Mouse (Mus musculus) heart, postnatal 10 days (tissue): Measurements from ENCODE around the gene Cyp2c70. TPM values are rescaled to one million over a fixed set of nuclear protein-coding genes. Genes with fewer than 3 reads are reported as not detected.
A peak's percentile ranks its signal among the peaks of the same experiment; 100 is the strongest.
"Not testable (repeated sequence)": the region's sequence is repeated elsewhere in the genome, so short reads cannot be mapped to it uniquely, and the experiment has no call there.

Experiments used
- DNase-seq, 2 experiments: peaks; one replicate each; pipeline ENCODE4 v3.0.0; 2021
- intact Hi-C: fragments of 180-260 bp; cut with DNase I; formaldehyde crosslinking; loops from one replicate; pipeline ENCODE4 v1.15.1; 2025
- total RNA-seq, 2 experiments: library from RNA; stranded (reverse); gene quantifications; 2 replicates each; pipeline ENCODE4 v1.2.3; 2021

The Cyp2c70 gene
- total RNA-seq, result under 1 TPM; 0.35 to 0.69 TPM

DNA sequence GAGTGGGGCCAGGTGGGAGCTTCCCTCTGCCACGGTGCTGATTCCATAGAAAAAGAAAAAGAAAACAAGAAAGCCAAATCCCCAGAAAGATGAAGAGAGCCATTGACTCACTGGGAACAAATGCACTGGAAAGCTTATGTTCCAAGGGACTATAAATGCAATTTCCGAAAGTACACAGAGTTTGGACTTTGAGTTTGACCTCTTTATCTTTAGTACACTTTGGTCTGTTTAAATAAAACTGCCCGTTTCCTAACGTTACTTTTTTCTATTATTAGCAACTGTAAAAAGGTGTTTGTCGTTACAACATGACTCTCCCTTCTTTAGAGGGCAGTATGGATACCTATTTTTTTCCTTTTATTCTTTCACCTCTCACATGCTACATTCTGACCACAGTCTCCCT lies at the start of gene Cyp2c70:
Gene Cyp2c70, minus strand, starts transcription at position 174 of the 400 bp plus-strand sequence.
- intact Hi-C loops, result no loop called here
- DNase-seq, result no peak

DNA sequence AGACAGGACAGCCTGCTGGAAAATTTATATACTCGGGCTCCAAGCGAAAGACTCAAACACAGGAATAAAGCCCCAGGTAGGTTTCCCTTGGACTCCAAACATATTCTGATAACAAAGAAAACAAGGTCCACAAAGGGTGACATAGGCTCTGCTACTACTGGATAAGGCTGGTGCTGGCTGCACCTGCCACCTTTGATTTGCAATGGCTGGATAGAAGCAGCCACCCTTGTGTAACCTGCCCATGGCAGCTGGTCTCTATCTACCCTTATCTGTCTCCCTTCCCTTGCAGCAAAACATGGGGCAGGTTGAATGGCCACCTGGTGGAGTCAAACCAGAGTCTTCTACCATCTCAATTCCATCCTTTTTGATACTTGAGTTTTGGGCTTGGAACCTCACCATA lies 45.4 kb upstream of the Cyp2c70 start:
- no peak for DNase-seq
- intact Hi-C loops, result no loop called here

DNA sequence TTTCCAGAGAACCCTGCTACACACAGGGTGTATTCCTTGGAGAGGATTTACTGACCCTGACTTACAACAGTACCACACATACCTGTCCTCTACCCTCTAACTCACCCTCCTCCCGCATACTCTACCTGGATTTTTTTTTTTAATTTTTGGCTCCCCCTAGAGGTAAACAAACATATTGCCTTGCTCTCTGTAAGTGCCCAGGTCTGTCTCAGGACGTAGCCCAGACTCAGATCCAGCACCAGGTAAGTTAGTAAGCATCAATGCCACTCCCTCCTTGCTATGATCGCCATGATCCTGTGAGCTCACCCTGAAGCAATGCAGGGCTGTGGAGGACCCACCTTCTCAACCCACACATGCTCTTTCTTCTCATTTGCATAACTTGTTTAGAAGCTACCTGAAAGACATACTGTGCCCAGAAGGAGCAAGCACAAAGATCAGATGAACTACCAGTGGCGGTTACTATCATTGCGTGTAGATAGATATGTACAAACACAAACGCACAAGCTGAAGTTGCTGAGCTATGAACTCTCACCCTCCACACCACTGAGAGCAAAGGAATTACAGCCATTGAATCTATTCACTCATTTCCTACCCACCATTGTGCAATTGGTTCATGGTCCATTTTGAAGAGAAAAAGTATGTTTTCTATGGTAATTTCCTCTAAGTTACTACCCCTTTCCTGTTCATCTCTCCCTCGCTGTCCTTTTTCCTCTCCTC lies 44.9 kb upstream of the Cyp2c70 start:
- intact Hi-C loops, result no loop called here
- DNase-seq, result no peak

DNA sequence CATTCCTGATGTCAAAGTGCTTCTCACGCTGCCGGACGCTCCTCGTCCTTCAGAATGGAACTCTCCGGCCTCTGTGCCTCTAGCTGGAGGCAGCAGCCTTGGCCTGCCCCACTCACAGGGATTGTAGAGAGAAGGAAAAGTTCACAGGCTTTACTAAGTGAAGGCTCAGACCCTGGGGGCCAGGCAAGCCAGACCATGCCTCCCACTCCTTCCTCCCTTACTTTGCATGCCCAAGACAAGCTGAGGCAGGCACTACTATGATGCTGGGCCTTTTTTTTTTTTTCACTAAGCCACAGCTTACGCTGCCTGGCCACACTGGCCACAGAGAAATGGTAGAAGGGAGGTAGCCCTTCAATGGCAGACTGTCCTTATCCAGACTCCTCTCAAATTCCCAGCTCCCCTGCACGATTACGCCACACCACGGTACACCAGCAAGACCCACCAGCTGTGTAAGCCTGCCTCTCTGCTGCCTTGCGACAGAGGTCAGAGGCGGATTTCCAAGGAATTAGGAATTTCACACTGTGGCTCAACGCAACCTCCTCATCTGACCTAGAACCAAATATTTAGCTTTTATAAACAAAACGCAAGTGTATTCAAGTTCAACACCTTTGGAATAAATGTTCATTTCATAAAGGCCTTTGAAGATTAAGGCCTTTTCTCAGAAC lies 44.1 kb upstream of the Cyp2c70 start:
- no peak for DNase-seq
- intact Hi-C loops, result no loop called here

DNA sequence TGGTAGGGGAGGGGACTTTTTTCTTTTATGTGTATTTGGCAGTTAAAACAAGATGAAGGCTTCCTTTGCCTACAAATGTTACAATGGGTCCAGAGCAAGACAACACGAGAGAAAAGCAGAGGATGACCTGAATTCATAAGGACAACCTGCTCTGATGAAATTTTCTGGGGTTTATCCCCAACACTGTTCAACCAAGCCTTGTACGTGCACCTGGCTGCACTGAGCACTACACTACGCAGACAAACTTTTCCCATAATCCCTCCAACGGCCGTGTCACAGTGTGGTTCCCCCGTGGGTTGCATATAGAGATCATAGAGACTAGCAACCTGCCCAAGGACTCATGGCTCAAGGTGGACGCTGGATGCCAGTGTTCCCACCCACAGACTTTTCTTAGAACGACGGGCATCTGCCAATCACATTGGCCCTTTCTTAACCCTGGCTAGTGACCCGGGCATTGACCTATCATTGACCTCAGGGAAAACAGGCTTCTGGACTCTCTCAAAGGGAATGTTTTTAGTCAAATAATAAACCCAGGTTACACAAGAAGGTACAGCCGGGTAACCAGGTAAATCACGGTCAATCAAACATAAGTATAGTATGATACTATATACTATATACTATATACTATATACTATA lies 39.5 kb upstream of the Cyp2c70 start:
- DNase-seq, result no peak
- intact Hi-C loops, result no loop called here

DNA sequence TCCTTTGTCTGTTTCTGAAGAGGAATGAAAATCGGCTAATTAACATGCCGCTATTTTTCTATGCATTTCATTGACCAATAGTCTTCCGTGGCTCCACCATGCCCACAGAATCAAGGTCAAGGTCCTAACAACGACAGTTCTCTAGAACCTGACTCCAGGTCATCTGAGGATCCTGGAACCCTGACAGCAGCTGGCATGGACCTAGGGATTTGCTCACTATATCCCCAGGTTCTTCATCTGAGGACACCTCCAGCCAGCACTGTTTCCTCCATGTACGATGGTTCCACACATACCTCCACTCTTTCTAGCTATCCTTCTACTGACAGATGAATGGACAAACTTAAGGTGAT lies 38.6 kb upstream of the Cyp2c70 start:
- intact Hi-C loops, result loop anchor here (1.0 to 2.0 kb wide), 2 partner anchors 57 to 1243 kb away; no protein-coding TSS in a partner anchor
- DNase-seq, result peak; percentile 64 to 69

DNA sequence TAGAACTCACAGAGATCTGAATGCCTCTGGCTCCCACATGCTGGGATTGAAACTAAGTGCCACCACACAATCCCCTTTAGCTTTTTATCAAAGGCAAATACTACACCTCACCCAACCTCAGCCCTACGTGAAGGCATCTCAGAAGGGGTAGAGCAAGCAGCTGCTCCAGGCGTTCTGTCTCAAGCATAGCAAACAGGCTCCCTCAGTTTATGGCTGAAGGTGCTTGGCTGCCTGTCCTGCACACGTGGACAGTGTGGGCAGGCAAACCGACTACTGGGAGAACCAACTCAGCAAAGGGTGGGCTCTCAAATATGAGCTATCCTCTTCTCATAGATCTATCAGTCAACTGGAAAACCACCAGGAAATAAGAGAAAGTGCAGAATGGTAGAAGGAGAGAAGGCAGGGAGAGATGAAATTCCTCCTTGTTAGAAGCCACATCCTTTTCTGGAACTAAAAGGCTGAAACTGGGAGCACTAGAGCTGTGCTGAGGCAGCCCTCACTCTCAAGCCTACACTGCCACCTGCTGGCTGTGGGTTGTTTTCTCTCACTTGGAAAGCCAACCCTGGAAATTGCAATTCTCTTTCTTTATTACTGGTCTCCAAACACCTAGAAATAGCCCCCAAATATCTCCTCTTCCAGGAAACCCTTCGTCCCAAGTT lies 38.1 kb upstream of the Cyp2c70 start:
- intact Hi-C loops, result loop anchor here (1.0 to 2.0 kb wide), 2 partner anchors 56 to 1243 kb away; no protein-coding TSS in a partner anchor
- DNase-seq, result peak; percentile 82 to 89

DNA sequence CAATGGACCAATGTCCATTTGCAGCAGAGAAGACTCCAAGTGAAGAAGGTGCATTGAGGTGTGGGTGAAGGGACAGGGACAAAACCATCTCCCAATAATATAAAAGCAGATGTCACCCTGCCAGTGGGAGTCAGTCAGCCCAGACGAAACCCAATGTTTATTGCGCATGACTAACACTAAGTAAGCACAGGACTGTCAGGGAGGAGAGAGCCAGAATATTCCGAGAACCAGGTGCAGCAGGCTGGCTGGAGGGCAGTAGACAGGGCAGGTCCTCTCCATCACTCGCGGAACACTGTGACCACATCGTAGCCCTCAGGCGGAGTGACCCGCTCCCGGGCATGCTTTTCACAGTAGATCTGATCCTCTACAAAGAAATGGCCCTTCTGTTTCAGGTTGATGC lies 35.2 kb upstream of the Cyp2c70 start:
- DNase-seq, intact Hi-C loops: not testable (repeated sequence)

DNA sequence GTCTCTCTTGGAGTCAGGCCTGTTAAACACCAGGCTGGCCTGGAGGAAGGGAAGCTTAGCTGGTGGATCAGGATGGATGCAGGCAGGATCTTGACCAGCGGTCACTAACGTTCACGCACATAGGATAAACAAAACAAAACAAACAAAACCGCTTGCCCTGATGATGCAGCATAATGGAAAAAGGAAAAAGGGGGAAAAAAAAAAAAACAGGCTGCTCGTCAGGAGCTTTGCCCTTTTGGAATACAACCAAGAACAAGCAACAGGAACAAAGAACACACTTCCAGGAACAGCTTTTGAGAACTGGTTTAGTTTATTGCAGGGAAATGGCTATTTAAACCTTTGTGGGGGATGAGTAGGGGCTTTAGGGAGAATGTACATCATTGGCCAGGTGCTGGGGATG lies 33.7 kb upstream of the Cyp2c70 start:
- intact Hi-C loops, result no loop called here
- no peak for DNase-seq

DNA sequence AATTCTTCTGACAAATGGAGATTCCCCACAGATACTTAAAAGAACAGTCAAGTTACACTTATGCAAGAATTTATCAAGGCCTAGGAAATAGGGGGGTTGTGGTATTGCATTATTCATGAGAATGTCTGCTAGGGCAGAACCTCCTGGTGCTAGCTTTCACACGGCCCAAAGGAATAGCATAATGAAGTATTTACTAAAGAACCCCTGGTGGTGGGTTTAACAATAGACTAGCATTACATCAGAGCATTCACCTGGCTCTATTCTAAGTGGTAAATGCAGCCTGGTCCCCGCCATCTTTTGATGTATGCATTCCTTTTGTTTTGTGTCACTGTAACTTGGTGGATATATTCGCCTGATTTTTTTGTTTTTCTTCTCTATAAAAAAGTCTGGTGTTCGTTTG lies 15.8 kb upstream of the Cyp2c70 start:
- DNase-seq, intact Hi-C loops: not testable (repeated sequence)

DNA sequence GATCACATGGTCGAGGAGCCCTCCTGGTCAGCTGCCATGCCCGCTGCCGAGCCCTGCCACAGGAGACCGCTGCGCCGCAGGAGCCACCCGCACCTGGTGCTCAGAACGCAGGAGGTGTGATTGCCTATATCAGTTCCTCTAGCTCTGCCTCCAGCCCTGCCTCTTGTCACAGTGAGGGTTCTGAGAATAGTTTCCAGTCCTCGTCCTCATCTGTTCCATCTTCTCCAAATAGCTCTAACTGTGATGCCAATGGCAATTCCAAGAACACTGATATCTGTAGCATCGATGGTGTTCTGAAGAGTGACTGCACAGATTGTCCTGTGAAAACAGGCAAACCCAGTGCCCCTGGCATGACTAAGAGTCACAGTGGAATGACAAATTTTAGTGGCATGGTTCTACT lies 3.5 kb upstream of the Cyp2c70 start:
- intact Hi-C loops, result no loop called here
- DNase-seq, result no peak

DNA sequence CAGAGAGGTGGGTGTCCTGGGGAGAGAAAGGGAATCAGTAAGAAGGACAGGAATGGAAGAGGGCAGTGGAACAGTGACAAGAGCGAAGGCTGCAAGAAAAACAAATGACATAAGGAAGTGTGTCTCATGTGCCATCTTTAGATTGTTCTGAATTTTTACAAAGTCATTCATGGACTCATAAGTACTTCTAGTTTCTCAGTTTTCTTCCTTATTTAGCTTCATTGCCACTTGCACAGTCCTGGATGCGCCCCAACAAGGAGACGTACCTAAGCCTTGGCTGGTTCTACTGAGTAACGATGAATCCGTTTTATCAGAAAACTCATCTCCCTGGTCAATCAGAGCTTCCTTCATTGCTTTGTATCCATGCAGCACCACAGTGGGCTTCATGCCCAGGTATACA lies 3.5 kb downstream of the Cyp2c70 start:
- DNase-seq, result no peak
- intact Hi-C loops, result no loop called here

DNA sequence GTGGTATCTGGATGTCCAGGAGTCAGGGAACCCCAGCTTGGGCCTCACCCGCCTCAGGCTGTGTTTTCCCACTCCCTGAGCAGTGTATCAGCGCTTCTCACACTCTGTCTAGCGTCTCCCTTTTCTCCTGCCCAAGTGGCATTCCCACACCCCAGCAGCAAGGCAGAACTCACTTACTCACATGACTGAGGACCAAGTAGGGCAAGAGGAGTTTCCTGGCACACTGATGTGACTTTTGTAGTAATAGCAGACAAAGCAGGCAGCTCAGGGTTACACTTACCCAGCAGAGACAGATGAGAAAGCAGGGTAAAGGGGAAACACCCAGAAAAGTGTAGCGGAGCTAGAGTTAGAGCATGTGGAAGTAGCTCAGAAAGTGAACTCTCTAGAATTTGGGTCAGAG lies 8.8 kb downstream of the Cyp2c70 start:
- DNase-seq, result peak in 1 of 2 experiments; percentile 3
- intact Hi-C loops, result no loop called here

DNA sequence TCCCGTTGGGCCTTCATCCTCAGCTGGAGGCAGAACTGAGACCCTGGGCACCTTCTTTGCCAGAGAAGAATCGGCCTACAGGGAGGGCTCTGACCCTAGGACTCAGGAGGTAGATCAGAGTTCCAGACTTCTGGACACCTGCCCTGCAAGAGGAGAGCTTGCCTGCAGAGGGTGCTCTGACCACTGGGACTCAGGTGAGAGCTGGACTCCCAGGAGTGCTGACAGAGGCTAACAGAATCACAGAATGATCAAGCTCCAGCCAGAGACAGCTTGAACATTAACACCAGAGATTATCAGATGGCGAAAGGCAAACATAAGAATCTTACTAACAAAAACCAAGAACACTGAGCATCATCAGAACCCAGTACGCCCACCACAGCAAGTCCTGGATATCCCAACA lies 18.7 kb downstream of the Cyp2c70 start:
- not testable (repeated sequence) for DNase-seq
- intact Hi-C loops, result loop anchor here (2.0 kb wide), 1 partner anchor 56 kb away; no protein-coding TSS in a partner anchor

DNA sequence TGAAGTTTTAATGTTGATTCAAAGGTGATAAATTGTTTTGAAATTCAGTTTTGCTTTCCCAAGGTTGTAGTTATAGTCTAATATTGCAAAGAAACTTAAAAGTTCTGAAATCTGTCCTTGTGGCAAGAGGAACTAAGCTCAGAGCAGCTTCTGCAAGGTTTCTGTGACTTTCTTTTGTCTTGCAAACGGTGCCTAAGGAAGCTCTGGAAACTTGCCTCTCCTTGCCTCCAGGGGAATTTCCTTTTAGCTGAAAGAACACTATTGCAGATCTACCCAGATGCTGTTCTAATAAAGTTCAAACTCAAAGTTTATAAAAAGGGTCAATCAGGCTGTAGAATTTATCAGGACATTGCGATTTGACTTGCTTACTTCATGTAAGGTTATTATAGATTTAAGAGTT lies 60.1 kb downstream of the Cyp2c70 start:
- DNase-seq, intact Hi-C loops: not testable (repeated sequence)

DNA sequence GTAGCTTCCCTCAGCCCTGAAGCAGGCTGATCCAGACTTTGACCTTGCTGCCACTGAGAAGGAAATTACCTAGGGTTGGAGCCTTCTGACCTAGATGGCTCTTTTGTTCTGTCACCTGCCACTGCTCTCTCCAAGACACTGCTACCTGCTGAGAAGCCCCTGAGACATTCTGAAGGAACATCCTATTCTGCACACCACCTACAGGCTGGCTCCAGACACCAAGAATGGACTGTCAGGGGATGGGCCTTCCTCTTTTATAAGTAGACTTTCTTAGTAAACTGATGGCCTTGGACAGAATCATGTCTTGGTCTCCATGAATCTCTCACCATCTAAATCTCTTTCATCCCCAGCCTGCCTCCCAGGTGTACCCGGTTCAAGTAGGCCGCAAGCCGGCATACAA lies 62.0 kb downstream of the Cyp2c70 start:
- intact Hi-C loops, result not testable (repeated sequence)

DNA sequence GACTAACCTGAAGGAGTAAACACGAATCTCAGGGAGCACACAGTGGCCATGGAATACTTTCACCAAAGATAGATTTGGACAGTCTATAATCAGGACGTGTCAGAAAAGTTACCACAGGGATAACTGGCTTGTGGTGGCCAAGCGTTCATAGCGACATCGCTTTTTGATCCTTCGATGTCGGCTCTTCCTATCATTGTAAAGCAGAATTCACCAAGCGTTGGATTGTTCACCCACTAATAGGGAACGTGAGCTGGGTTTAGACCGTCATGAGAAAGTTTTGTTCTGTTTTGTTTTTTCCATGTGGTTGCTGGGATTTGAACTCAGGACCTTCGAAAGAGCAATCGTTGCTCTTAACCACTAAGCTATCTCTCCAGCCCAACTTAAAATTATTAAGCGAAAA lies 67.5 kb downstream of the Cyp2c70 start:
- intact Hi-C loops, DNase-seq: not testable (repeated sequence)

More for the DNA sequence above, 62.0 kb downstream of the Cyp2c70 start:
- not testable (repeated sequence) for DNase-seq
